Mouse (Mus musculus) Patski (cell line): ENCODE measurements around the gene Mfn2. TPM values are rescaled to one million over a fixed set of nuclear protein-coding genes. Genes with fewer than 3 reads are reported as not detected.
"Not testable (repeated sequence)": the region's sequence is repeated elsewhere in the genome, so short reads cannot be mapped to it uniquely, and the experiment has no call there.

ENCODE experiments used
- ATAC-seq: fragments of 100-300 bp; one replicate; pipeline ENCODE4 v1.8.0; 2021
- CTCF ChIA-PET: fragments of 350-600 bp; sonication (Branson Sonifier 250); formaldehyde crosslinking; loops from one replicate; lab custom pipeline; 2022; ENCODE audit warnings: inconsistent platforms; lab: Charles Lee
- POLR2A ChIA-PET: fragments of 350-600 bp; sonication (Branson Sonifier 250); formaldehyde crosslinking; loops from one replicate; lab custom pipeline; 2022; ENCODE audit warnings: antibody characterized with exemption, inconsistent platforms; lab: Charles Lee
- DNase-seq: peaks from one replicate; pipeline ENCODE4 v3.0.0-alpha.2; 2011; ENCODE audit warnings: low read depth, low spot score
- H3K27me3 ChIP-seq: fragments of 371-371 bp; one replicate; pipeline ENCODE4 v1.5.1; 2021
- CTCF ChIP-seq: fragments of 100-300 bp; IDR thresholded peaks from one replicate; pipeline ENCODE4 v1.5.1; 2021
- in situ Hi-C: fragments of 300-500 bp; cut with MboI; formaldehyde crosslinking; loops from 3 replicates; pipeline ENCODE4 v1.11.1; 2018; ENCODE audit warnings: low pct_unique_long_range_greater_than_20kb, mixed read lengths
- polyA plus RNA-seq: library from polyadenylated mRNA; unstranded; gene quantifications from one replicate; pipeline ENCODE4 v1.2.3, GENCODE M21; 2021

The Mfn2 gene
- polyA plus RNA-seq, 1 experiment from 2014 or later, result 52.4 TPM

- in situ Hi-C loops, result loop anchor here (25.0 kb wide), 1 partner anchor 431 kb away; no protein-coding TSS in a partner anchor
- CTCF ChIA-PET, result no interaction called here
- ATAC-seq, result no peak
These were observed 61.6 kb downstream of the Mfn2 start for GRCm38 (mm10) chr4:147842871-147843270.

GRCm38 (mm10) chr4:147839282-147839681 is 65.2 kb downstream of the Mfn2 start:
- ATAC-seq, H3K27me3 ChIP-seq, POLR2A ChIA-PET, CTCF ChIA-PET, DNase-seq: not testable (repeated sequence)
- in situ Hi-C loops, result loop anchor here (25.0 kb wide), 1 partner anchor 427 kb away; no protein-coding TSS in a partner anchor

More at GRCm38 (mm10) chr4:147842871-147843270, 61.6 kb downstream of the Mfn2 start:
- no peak for DNase-seq
- POLR2A ChIA-PET, result no interaction called here
- H3K27me3 ChIP-seq, result no peaks in the 10 kb centered on the region
- TF ChIP-seq CTCF, result no peak

GRCm38 (mm10) chr4:147824389-147824788 is 80.1 kb downstream of the Mfn2 start:
- ATAC-seq (no peak), DNase-seq (no peak)
- no peaks in the 10 kb centered on the region for H3K27me3 ChIP-seq
- in situ Hi-C loops, result no loop called here
- TF ChIP-seq CTCF, result no peak
- CTCF ChIA-PET, result no interaction called here
- POLR2A ChIA-PET, result no interaction called here

Other genes with a start within 250 kb of the Mfn2 start
- gene Zfp534, start 202.2 kb downstream of the Mfn2 start, polyA plus RNA-seq, result 0.39 TPM
- gene Zfp984, start 94.9 kb downstream of the Mfn2 start, polyA plus RNA-seq, result 0.19 TPM
- 4.4 TPM for gene Zfp933, start 56.3 kb downstream of the Mfn2 start, polyA plus RNA-seq
- gene Miip, start 35.9 kb downstream of the Mfn2 start, polyA plus RNA-seq, result 14.4 TPM
- gene Fv1, start 35.7 kb downstream of the Mfn2 start, polyA plus RNA-seq, result 9.3 TPM
- 39.3 TPM for gene Plod1, start 32.1 kb upstream of the Mfn2 start, polyA plus RNA-seq
- gene 2510039O18Rik, start 36.2 kb upstream of the Mfn2 start, polyA plus RNA-seq, result 57.2 TPM
- gene Nppb, start 81.1 kb upstream of the Mfn2 start, polyA plus RNA-seq, result 0.60 TPM
- gene Nppa, start 96.0 kb upstream of the Mfn2 start, polyA plus RNA-seq, result 0.31 TPM
- gene Clcn6, start 134.1 kb upstream of the Mfn2 start, polyA plus RNA-seq, result 9.2 TPM
- 20.0 TPM for gene Mthfr, start 134.4 kb upstream of the Mfn2 start, polyA plus RNA-seq
- 23.8 TPM for gene Agtrap, start 183.3 kb upstream of the Mfn2 start, polyA plus RNA-seq
- gene Mad2l2, start 225.7 kb upstream of the Mfn2 start, polyA plus RNA-seq, result 46.0 TPM
- gene Draxin, start 226.0 kb upstream of the Mfn2 start, polyA plus RNA-seq, result 0.30 TPM
- gene Fbxo6, start 247.4 kb upstream of the Mfn2 start, polyA plus RNA-seq, result 68.4 TPM